Mouse (Mus musculus) CH12.LX (cell line): ENCODE measurements around the gene Pla2g4e. TPM values are rescaled to one million over a fixed set of nuclear protein-coding genes. Genes with fewer than 3 reads are reported as not detected.

Experiments
- DNase-seq: peaks from one replicate; pipeline ENCODE4 v3.0.0-alpha.2; 2013; ENCODE audit errors: extremely low read depth
- H3K27ac ChIP-seq: 2 replicates; pipeline ENCODE4 v1.5.1; 2012; ENCODE audit warnings: low read depth, mild to moderate bottlenecking, control low read depth, moderate library complexity; ENCODE audit not compliant: insufficient read depth
- H3K27me3 ChIP-seq: replicated peaks from 2 replicates; pipeline ENCODE3; 2012; ENCODE audit warnings: inconsistent platforms
- H3K36me3 ChIP-seq, 2 experiments: replicated peaks in 1 of 2; 2 replicates each; pipeline versions ENCODE3 to v1.6.1; 2012; ENCODE audit warnings: inconsistent platforms in 1 of 2, low read length in 1 of 2, mild to moderate bottlenecking in 1 of 2, mixed read lengths in 1 of 2, moderate library complexity in 1 of 2; ENCODE audit not compliant: control insufficient read depth in 1 of 2, insufficient read depth in 1 of 2
- H3K4me1 ChIP-seq, 2 experiments: 2 replicates each; pipeline ENCODE4 v1.6.1; 2012; ENCODE audit warnings: inconsistent platforms in 1 of 2, moderate library complexity in 1 of 2; ENCODE audit not compliant: insufficient read depth in 2 of 2, control insufficient read depth in 1 of 2
- H3K4me2 ChIP-seq: 2 replicates; pipeline ENCODE4 v1.6.1; 2012; ENCODE audit warnings: low read depth, mild to moderate bottlenecking, control low read depth; ENCODE audit not compliant: poor library complexity, insufficient read depth, severe bottlenecking
- H3K4me3 ChIP-seq, 3 experiments: fragments of 150-350 bp in 1 of 3; sonication (generic) in 1 of 3; replicated peaks in 1 of 3; 2 replicates each; pipeline versions ENCODE3 to v1.5.1; 2011 to 2012; ENCODE audit warnings: low read depth in 2 of 3, low read length in 2 of 3, mild to moderate bottlenecking in 2 of 3, moderate library complexity in 2 of 3, control low read depth in 1 of 3, improper control_type of control experiment in 1 of 3, inconsistent platforms in 1 of 3, mixed read lengths in 1 of 3; ENCODE audit not compliant: poor library complexity in 1 of 3
- H3K79me2 ChIP-seq: replicated peaks from 2 replicates; pipeline ENCODE4 v1.6.1; 2012; ENCODE audit warnings: mild to moderate bottlenecking, moderate library complexity; ENCODE audit not compliant: control insufficient read depth, poor library complexity, insufficient read depth, severe bottlenecking; ENCODE audit errors: extremely low read depth
- H3K9ac ChIP-seq: 2 replicates; pipeline ENCODE4 v1.6.1; 2012; ENCODE audit warnings: low read depth, mild to moderate bottlenecking, control low read depth, moderate library complexity; ENCODE audit not compliant: insufficient read depth
- H3K9me3 ChIP-seq: replicated peaks from 2 replicates; pipeline ENCODE3; 2012; ENCODE audit warnings: low read length, inconsistent platforms, mixed read lengths
- BHLHE40 ChIP-seq: IDR thresholded peaks from 2 replicates; pipeline ENCODE4 v1.6.1; 2011; ENCODE audit warnings: mild to moderate bottlenecking, low read depth, low read length, improper control_type of control experiment
- CTCF ChIP-seq, 2 experiments: IDR thresholded peaks in 1 of 2; conservative IDR thresholded peaks in 1 of 2; 2 replicates each; pipeline ENCODE4 v1.5.1; 2011 to 2012; ENCODE audit warnings: low read depth in 2 of 2, low read length in 2 of 2, improper control_type of control experiment in 1 of 2, inconsistent platforms in 1 of 2, mild to moderate bottlenecking in 1 of 2, moderate library complexity in 1 of 2
- GABPA ChIP-seq: IDR thresholded peaks from 2 replicates; pipeline ENCODE4 v1.6.1; 2012; ENCODE audit warnings: low read depth, low read length, improper control_type of control experiment, inconsistent platforms; ENCODE audit not compliant: insufficient replicate concordance
- HCFC1 ChIP-seq: IDR thresholded peaks from 2 replicates; pipeline ENCODE4 v1.6.1; 2012; ENCODE audit warnings: low read depth, mild to moderate bottlenecking, inconsistent platforms, low read length, improper control_type of control experiment
- IRF4 ChIP-seq: IDR thresholded peaks from 2 replicates; pipeline ENCODE4 v1.6.1; 2014; ENCODE audit warnings: low read depth, mild to moderate bottlenecking, inconsistent platforms, low read length, improper control_type of control experiment
- JUND ChIP-seq: conservative IDR thresholded peaks from 2 replicates; pipeline ENCODE4 v1.6.1; 2011; ENCODE audit warnings: low read depth, low read length, improper control_type of control experiment
- MAX ChIP-seq: IDR thresholded peaks from 2 replicates; pipeline ENCODE4 v1.6.1; 2011; ENCODE audit warnings: low read length, improper control_type of control experiment
- MEF2A ChIP-seq: IDR thresholded peaks from 2 replicates; pipeline ENCODE4 v1.6.1; 2014; ENCODE audit warnings: low read depth, mild to moderate bottlenecking, inconsistent platforms, low read length, improper control_type of control experiment, borderline replicate concordance
- POLR2A ChIP-seq: IDR thresholded peaks from 2 replicates; pipeline ENCODE4 v1.6.1; 2011; ENCODE audit warnings: low read depth, mild to moderate bottlenecking, improper control_type of control experiment, low read length
- POLR2AphosphoS2 ChIP-seq: IDR thresholded peaks from 2 replicates; pipeline ENCODE4 v1.6.1; 2011; ENCODE audit warnings: low read depth, low read length, improper control_type of control experiment
- RAD21 ChIP-seq: IDR thresholded peaks from 2 replicates; pipeline ENCODE4 v1.6.1; 2011; ENCODE audit warnings: low read depth, mild to moderate bottlenecking, low read length, improper control_type of control experiment, moderate library complexity
- RCOR1 ChIP-seq: conservative IDR thresholded peaks from 2 replicates; pipeline ENCODE4 v1.6.1; 2012; ENCODE audit warnings: low read depth, mild to moderate bottlenecking, inconsistent platforms, low read length, improper control_type of control experiment
- SIN3A ChIP-seq: IDR thresholded peaks from 2 replicates; pipeline ENCODE4 v1.6.1; 2012; ENCODE audit warnings: low read length, improper control_type of control experiment, inconsistent platforms
- TBP ChIP-seq: conservative IDR thresholded peaks from 2 replicates; pipeline ENCODE4 v1.6.1; 2011; ENCODE audit warnings: low read depth, low read length, improper control_type of control experiment
- TCF12 ChIP-seq: IDR thresholded peaks from 2 replicates; pipeline ENCODE4 v1.6.1; 2014; ENCODE audit warnings: low read depth, mild to moderate bottlenecking, inconsistent platforms, low read length, improper control_type of control experiment
- UBTF ChIP-seq: IDR thresholded peaks from 2 replicates; pipeline ENCODE4 v1.6.1; 2012; ENCODE audit warnings: low read depth, mild to moderate bottlenecking, inconsistent platforms, low read length, improper control_type of control experiment, moderate library complexity
- USF2 ChIP-seq: conservative IDR thresholded peaks from 2 replicates; pipeline ENCODE4 v1.6.1; 2011; ENCODE audit warnings: low read depth, low read length, improper control_type of control experiment
- ZC3H11A ChIP-seq: IDR thresholded peaks from 2 replicates; pipeline ENCODE4 v1.6.1; 2012; ENCODE audit warnings: low read depth, mild to moderate bottlenecking, inconsistent platforms, low read length, improper control_type of control experiment
- ZKSCAN1 ChIP-seq: IDR thresholded peaks from 2 replicates; pipeline ENCODE4 v1.6.1; 2012; ENCODE audit warnings: low read depth, inconsistent platforms, low read length, improper control_type of control experiment, borderline replicate concordance
- dilution Hi-C: fragments of 300-500 bp; cut with MboI; formaldehyde crosslinking; loops from 2 replicates; pipeline ENCODE4 v1.14.3; 2020; ENCODE audit warnings: low sequenced_read_pairs; ENCODE audit not compliant: extremely low pct_unique_long_range_greater_than_20kb, extremely low pct_ligation_motif_present
- in situ Hi-C: fragments of 300-500 bp; cut with MboI; formaldehyde crosslinking; loops from 3 replicates; pipeline ENCODE4 v1.14.3; 2019; ENCODE audit warnings: low sequenced_read_pairs, low pct_ligation_motif_present, low pct_unique_long_range_greater_than_20kb, mixed read lengths
- polyA plus RNA-seq: library from polyadenylated mRNA; unstranded; fragments of >175 nt; gene quantifications from 2 replicates; pipeline ENCODE4 v1.2.1, GENCODE M21; 2012; ENCODE audit warnings: low read depth; ENCODE audit not compliant: insufficient read length
- total RNA-seq, 2 experiments: library from RNA; depleted of rRNA; stranded (reverse); fragments of 300-350 nt in 1 of 2; fragments of >200 nt in 1 of 2; gene quantifications; 2 replicates each; pipeline ENCODE4 v1.2.3; 2012 to 2014

Pla2g4e gene
- total and polyA plus RNA-seq, 3 experiments = not detected

DNA sequence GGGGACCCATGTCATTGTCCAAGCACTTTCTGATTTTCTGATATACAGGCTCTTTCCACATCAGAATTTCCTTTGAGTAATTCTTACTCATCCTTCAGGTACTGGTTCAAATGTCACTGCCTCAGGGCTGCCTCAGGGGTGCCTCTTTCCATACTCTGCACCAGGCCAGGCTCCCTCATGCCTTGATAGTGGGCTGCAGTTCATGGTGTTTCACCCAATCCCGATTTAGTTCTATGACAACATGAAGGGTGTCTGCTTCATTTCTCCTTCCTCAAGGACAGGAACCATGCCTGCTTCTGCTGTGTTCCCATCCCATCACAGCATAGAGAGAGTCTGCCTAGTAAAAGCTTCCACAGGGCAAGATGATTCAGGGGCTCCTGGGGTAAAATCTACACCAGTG lies 118.2 kb downstream of the Pla2g4e start:
- DNase-seq = no peak
- H3K27me3 ChIP-seq = no peaks in the 10 kb centered on the region
- H3K4me3 ChIP-seq = no peak overlapping the region
- peaks cover 5 to 55% of the 10 kb centered on the region in 2 experiments for H3K36me3 ChIP-seq
- H3K4me2 ChIP-seq = no peak overlapping the region
- H3K9ac ChIP-seq = no peak overlapping the region
- H3K4me1 ChIP-seq = peaks cover 0 to 20% of the 10 kb centered on the region in 2 experiments; a peak in 2 of 4 replicates
- no peaks in the 10 kb centered on the region for H3K9me3 ChIP-seq
- in situ Hi-C loops (no loop called here), dilution Hi-C loops (no loop called here)
- no peak for TF ChIP-seq RAD21
- TF ChIP-seq UBTF = no peak
- no peak for TF ChIP-seq CTCF (conservative IDR thresholded peaks at IDR 0.05 in 1 of 2, IDR thresholded peaks at IDR 0.05 in 1 of 2; ENCODE audit: low read depth in 2 of 2, low read length in 2 of 2)
- H3K27ac ChIP-seq = no peak overlapping the region
- H3K79me2 ChIP-seq = no peaks in the 10 kb centered on the region

DNA sequence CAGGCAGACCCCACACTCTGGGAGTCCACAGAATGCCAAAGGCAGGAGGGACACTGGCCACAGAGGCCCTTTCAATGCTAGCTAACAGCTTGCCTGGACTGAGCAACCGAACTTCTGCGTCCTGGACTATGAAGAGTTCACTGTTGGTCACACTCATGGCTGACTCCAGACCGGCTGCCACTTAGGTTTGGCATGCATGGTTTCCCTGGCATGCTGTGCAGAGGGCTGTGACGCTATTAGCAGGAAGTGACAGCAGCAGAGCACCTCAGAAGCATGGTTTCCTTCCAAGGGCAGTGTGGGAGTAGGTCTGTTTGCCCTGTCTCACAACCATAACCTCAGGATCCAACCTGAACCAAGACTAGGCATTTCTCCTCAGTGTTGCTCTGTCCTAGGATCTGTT lies 118.7 kb downstream of the Pla2g4e start:
- no peak overlapping the region for H3K27ac ChIP-seq
- H3K9ac ChIP-seq = no peak overlapping the region
- dilution Hi-C loops = no loop called here
- H3K36me3 ChIP-seq = peaks cover 5 to 55% of the 10 kb centered on the region in 2 experiments
- DNase-seq = no peak
- in situ Hi-C loops = no loop called here
- no peaks in the 10 kb centered on the region for H3K9me3 ChIP-seq
- H3K4me2 ChIP-seq = no peak overlapping the region
- peaks cover 0 to 18% of the 10 kb centered on the region in 2 experiments; a peak in 2 of 4 replicates for H3K4me1 ChIP-seq
- no peak overlapping the region for H3K4me3 ChIP-seq
- H3K79me2 ChIP-seq = no peaks in the 10 kb centered on the region
- H3K27me3 ChIP-seq = no peaks in the 10 kb centered on the region
- TF ChIP-seq MEF2A (no peak), RAD21 (no peak), GABPA (no peak), TCF12 (no peak), POLR2AphosphoS2 (no peak), RCOR1 (no peak), MAX (no peak), ZKSCAN1 (no peak), HCFC1 (no peak), USF2 (no peak), SIN3A (no peak), UBTF (no peak), CTCF (conservative IDR thresholded peaks at IDR 0.05 in 1 of 2, IDR thresholded peaks at IDR 0.05 in 1 of 2; ENCODE audit: low read depth in 2 of 2, low read length in 2 of 2) (no peak), POLR2A (no peak), TBP (no peak), ZC3H11A (no peak), IRF4 (no peak), BHLHE40 (no peak), JUND (no peak)
